Mouse (Mus musculus) embryonic fibroblast, embryonic 13.5 days (primary cell): ENCODE measurements around the gene Gucy2e. TPM values are rescaled to one million over a fixed set of nuclear protein-coding genes. Genes with fewer than 3 reads are reported as not detected.

Experiments used
- H3K27ac ChIP-seq: 2 replicates; pipeline ENCODE4 v1.5.1; 2012; ENCODE audit warnings: low read length, control low read depth, inconsistent platforms; ENCODE audit not compliant: insufficient read depth
- H3K4me1 ChIP-seq: 2 replicates; pipeline ENCODE4 v1.6.1; 2011; ENCODE audit warnings: low read length; ENCODE audit not compliant: control insufficient read depth, insufficient read depth
- H3K4me3 ChIP-seq: 2 replicates; pipeline ENCODE4 v1.5.1; 2011; ENCODE audit warnings: mild to moderate bottlenecking, control low read depth, low read length; ENCODE audit not compliant: insufficient read depth
- CTCF ChIP-seq: IDR thresholded peaks from 2 replicates; pipeline ENCODE4 v1.5.1; 2011; ENCODE audit warnings: mild to moderate bottlenecking, control low read depth, low read length, moderate library complexity, borderline replicate concordance; ENCODE audit not compliant: insufficient read depth
- POLR2A ChIP-seq: IDR thresholded peaks from 2 replicates; pipeline ENCODE4 v1.6.1; 2011; ENCODE audit warnings: low read depth, mild to moderate bottlenecking, control low read depth, low read length, moderate library complexity
- polyA plus RNA-seq: library from polyadenylated mRNA; stranded (reverse); fragments of >200 nt; gene quantifications from 2 replicates; pipeline ENCODE4 v1.2.4, GENCODE M21; 2011; ENCODE audit warnings: low read depth; ENCODE audit not compliant: missing spikeins, insufficient read length

Gucy2e gene
- polyA plus RNA-seq, 1 experiment = not detected

DNA sequence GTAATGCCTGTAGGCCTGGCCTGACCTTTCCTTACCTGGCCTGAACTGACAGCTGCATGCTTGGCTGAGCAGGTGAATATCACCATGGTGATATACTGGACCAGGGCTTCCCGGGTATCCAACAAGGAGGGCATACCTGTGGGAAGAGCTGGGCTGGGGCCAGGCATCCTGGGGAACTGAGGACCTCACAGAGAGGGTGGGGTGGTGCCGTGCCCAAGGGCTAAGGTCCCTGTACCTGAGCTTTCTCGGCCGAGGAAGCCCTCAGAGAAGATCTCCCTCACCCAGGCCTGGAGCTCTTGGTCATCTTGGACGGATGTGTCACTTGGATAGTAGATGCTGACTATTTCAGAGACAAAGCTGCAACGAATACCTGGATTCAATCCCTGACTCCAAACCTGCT is 50.9 kb downstream of the Gucy2e start:
- H3K4me3 ChIP-seq = no peak overlapping the region
- no peak overlapping the region for H3K27ac ChIP-seq
- H3K4me1 ChIP-seq = no peaks in the 10 kb centered on the region
- TF ChIP-seq POLR2A (no peak), CTCF (no peak)

DNA sequence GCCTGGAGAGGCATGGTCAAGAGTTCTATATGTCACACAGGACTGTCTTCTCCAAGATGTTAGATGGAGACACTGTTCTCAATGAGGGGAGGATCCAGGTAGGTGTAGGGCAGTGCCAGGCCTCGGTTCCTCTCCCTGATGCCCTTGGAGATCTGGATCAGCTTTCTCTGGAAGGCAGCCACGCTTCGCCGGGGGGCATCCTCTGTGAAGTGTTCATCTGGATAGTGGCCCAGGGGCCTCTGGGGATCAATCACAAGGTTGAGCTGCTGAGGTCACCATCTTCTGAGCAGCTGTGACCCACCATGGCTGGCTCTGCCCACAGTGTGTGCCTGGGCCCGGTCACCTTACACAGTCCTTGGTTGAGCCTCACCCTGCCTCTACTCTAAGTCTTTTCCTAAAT is 51.8 kb downstream of the Gucy2e start:
- Histone ChIP-seq H3K4me3 (no peak overlapping the region), H3K4me1 (no peaks in the 10 kb centered on the region), H3K27ac (no peak overlapping the region)
- no peak for TF ChIP-seq POLR2A
- no peak for TF ChIP-seq CTCF

- Histone ChIP-seq H3K27ac (no peak overlapping the region), H3K4me1 (peaks cover 3% of the 10 kb centered on the region; the same call in 1 of the 2 replicates), H3K4me3 (no peak overlapping the region)
- TF ChIP-seq POLR2A (no peak), CTCF (no peak)
Observed at GRCm38 (mm10) chr11:69180120-69180519, 56.7 kb downstream of the Gucy2e start.

DNA sequence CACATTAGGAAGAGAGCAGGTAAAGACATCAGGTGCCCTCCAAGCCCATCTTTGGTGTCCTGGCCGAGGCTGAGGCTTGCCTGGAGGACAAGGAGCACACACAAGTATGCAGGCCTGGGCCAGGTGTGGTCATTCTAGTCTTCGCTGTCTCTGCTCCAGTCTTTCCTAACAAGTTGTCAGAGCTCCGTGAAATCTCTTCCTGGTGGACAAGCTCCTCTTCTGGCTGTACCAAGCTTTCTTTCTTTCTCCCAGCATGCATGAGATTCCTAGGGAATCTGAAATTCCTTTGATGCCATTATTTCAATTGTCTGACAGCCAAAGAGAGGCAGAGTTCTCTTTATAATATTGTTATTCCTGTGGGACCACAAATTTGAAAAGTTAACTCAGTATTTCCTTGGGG is 57.3 kb downstream of the Gucy2e start:
- Histone ChIP-seq H3K27ac (no peak overlapping the region), H3K4me1 (peaks cover 3% of the 10 kb centered on the region; the same call in 1 of the 2 replicates), H3K4me3 (no peak overlapping the region)
- TF ChIP-seq CTCF (no peak), POLR2A (no peak)

DNA sequence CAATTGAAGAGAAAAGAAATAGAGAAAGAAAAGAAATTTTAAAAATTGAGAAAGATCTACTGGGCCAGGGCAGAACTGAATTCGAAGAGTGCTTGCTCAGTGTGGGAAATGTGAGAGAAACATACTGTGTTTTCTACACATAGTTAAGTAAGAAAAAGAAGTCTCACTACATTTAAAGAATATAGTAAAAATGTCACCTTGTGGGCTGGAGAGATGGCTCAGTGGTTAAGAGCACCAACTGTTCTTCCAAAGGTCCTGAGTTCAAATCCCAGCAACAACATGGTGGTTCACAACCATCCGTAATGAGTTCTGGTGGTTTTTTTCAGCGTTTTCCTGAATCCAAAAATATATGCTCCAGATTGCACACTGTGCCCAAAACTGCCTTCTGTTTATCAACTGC is 58.3 kb downstream of the Gucy2e start:
- H3K4me1 ChIP-seq = peaks cover 3% of the 10 kb centered on the region; the same call in 1 of the 2 replicates
- TF ChIP-seq CTCF = no peak
- TF ChIP-seq POLR2A = no peak
- no peak overlapping the region for H3K27ac ChIP-seq
- H3K4me3 ChIP-seq = no peak overlapping the region

- peaks cover 3% of the 10 kb centered on the region; the same call in 1 of the 2 replicates for H3K4me1 ChIP-seq
- TF ChIP-seq CTCF = no peak
- no peak overlapping the region for H3K4me3 ChIP-seq
- no peak overlapping the region for H3K27ac ChIP-seq
Observed at GRCm38 (mm10) chr11:69174722-69175121, 62.1 kb downstream of the Gucy2e start.

GRCm38 (mm10) chr11:69172606-69173005 is 64.2 kb downstream of the Gucy2e start:
- Histone ChIP-seq H3K4me1 (no peaks in the 10 kb centered on the region; the same call in 1 of the 2 replicates), H3K27ac (no peak overlapping the region), H3K4me3 (no peak overlapping the region)
- no peak for TF ChIP-seq POLR2A
- no peak for TF ChIP-seq CTCF

DNA sequence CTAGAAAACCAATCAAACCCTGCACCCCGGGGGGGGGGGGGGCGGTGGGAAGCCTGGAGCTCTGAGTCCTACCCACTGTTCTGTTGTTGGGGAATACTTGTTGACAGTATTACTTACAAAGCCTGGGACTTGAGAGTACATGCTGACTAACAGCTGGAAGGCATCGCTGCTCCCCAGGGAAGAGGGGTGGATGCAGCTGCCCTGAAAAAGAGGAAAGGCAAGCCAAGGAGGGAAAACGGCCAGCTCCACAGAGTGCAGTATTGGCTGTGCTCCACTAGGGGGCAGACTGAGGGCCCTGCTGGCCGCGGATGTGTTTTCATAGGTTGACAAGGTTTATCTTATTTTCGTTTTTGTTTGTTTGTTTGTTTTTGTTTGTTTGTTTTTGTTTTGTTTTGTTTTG is 65.2 kb downstream of the Gucy2e start:
- H3K4me3 ChIP-seq = no peak overlapping the region
- TF ChIP-seq POLR2A = no peak
- peak; percentile 62 for TF ChIP-seq CTCF
- H3K27ac ChIP-seq = no peak overlapping the region
- no peaks in the 10 kb centered on the region; the same call in 1 of the 2 replicates for H3K4me1 ChIP-seq

- Histone ChIP-seq H3K4me1 (no peaks in the 10 kb centered on the region; the same call in 1 of the 2 replicates), H3K4me3 (no peak overlapping the region), H3K27ac (no peak overlapping the region)
- no peak for TF ChIP-seq POLR2A
- no peak for TF ChIP-seq CTCF
Observed at GRCm38 (mm10) chr11:69169313-69169712, 67.5 kb downstream of the Gucy2e start.

Other genes with a start within 250 kb of the Gucy2e start
- 16.6 and 22.7 TPM in 2 replicates for gene Pfas, start 228.6 kb downstream of the Gucy2e start, polyA plus RNA-seq
- gene Ctc1, start 221.1 kb downstream of the Gucy2e start, polyA plus RNA-seq = 43.2 and 44.2 TPM in 2 replicates
- 31.5 and 44.0 TPM in 2 replicates for gene Aurkb, start 191.4 kb downstream of the Gucy2e start, polyA plus RNA-seq
- 9.7 and 11.2 TPM in 2 replicates for gene Borcs6, start 177.3 kb downstream of the Gucy2e start, polyA plus RNA-seq
- gene Tmem107, start 166.2 kb downstream of the Gucy2e start, polyA plus RNA-seq = 14.0 and 17.6 TPM in 2 replicates
- gene Vamp2, start 148.5 kb downstream of the Gucy2e start, polyA plus RNA-seq = 51.1 and 58.3 TPM in 2 replicates
- 23.1 and 30.9 TPM in 2 replicates for gene Per1, start 141.8 kb downstream of the Gucy2e start, polyA plus RNA-seq
- not detected in 2 replicates for gene Hes7, start 116.6 kb downstream of the Gucy2e start, polyA plus RNA-seq
- 0.88 and 1.1 TPM in 2 replicates for gene 9130213A22Rik, start 114.4 kb downstream of the Gucy2e start, polyA plus RNA-seq
- gene Aloxe3, start 111.1 kb downstream of the Gucy2e start, polyA plus RNA-seq = 0.27 TPM in 1 of 2 replicates, not detected in the other
- not detected in 2 replicates for gene Alox12b, start 80.0 kb downstream of the Gucy2e start, polyA plus RNA-seq
- gene Alox8, start 39.2 kb downstream of the Gucy2e start, polyA plus RNA-seq = not detected in 2 replicates
- gene Cntrob, start 86.7 kb upstream of the Gucy2e start, polyA plus RNA-seq = 13.5 and 17.6 TPM in 2 replicates
- gene Trappc1, start 86.9 kb upstream of the Gucy2e start, polyA plus RNA-seq = 92.9 and 121 TPM in 2 replicates
- gene Kcnab3, start 89.2 kb upstream of the Gucy2e start, polyA plus RNA-seq = 2.1 and 2.9 TPM in 2 replicates
- 1.7 and 4.4 TPM in 2 replicates for gene Rnf227, start 103.4 kb upstream of the Gucy2e start, polyA plus RNA-seq
- 175 and 199 TPM in 2 replicates for gene Chd3, start 132.4 kb upstream of the Gucy2e start, polyA plus RNA-seq
- gene Naa38, start 158.5 kb upstream of the Gucy2e start, polyA plus RNA-seq = 75.6 and 81.1 TPM in 2 replicates
- 51.0 and 51.7 TPM in 2 replicates for gene Cyb5d1, start 158.6 kb upstream of the Gucy2e start, polyA plus RNA-seq
- gene Tmem88, start 161.2 kb upstream of the Gucy2e start, polyA plus RNA-seq = 9.1 and 10.3 TPM in 2 replicates
- 31.8 and 33.4 TPM in 2 replicates for gene Kdm6b, start 176.6 kb upstream of the Gucy2e start, polyA plus RNA-seq